Mouse (Mus musculus) kidney, embryonic 15.5 days (tissue): ENCODE data around the gene Trhde. TPM values are rescaled to one million over a fixed set of nuclear protein-coding genes. Genes with fewer than 3 reads are reported as not detected.
A peak's percentile ranks its signal among the peaks of the same experiment; 100 is the strongest.

ENCODE experiments used
- ATAC-seq: fragments of 200-750 bp; cut with Nextera tagmentation; replicated peaks from 2 replicates; pipeline ENCODE4 v1.8.0; 2017; ENCODE audit warnings: moderate TSS enrichment; ENCODE audit not compliant: low FRiP score
- H3K27ac ChIP-seq: fragments of 300-500 bp; sonication (generic); 2 replicates; pipeline ENCODE4 v1.5.1; 2015; ENCODE audit warnings: mild to moderate bottlenecking, inconsistent platforms
- H3K27me3 ChIP-seq: fragments of 300-500 bp; sonication (generic); 2 replicates; pipeline ENCODE4 v1.6.1; 2015; ENCODE audit warnings: inconsistent platforms
- H3K36me3 ChIP-seq: fragments of 300-500 bp; sonication (generic); 2 replicates; pipeline ENCODE4 v1.6.1; 2015; ENCODE audit warnings: inconsistent platforms
- H3K4me1 ChIP-seq: fragments of 300-500 bp; sonication (generic); 2 replicates; pipeline ENCODE4 v1.6.1; 2015; ENCODE audit warnings: inconsistent platforms
- H3K4me2 ChIP-seq: fragments of 300-500 bp; sonication (generic); 2 replicates; pipeline ENCODE4 v1.6.1; 2015; ENCODE audit warnings: moderate library complexity, mild to moderate bottlenecking, inconsistent platforms
- H3K4me3 ChIP-seq: fragments of 300-500 bp; sonication (generic); replicated peaks from 2 replicates; pipeline ENCODE4 v1.5.1; 2015; ENCODE audit warnings: mild to moderate bottlenecking, inconsistent platforms
- H3K9ac ChIP-seq: fragments of 300-500 bp; sonication (generic); 2 replicates; pipeline ENCODE4 v1.6.1; 2015; ENCODE audit warnings: mild to moderate bottlenecking, inconsistent platforms
- H3K9me3 ChIP-seq: fragments of 300-500 bp; sonication (generic); replicated peaks from 2 replicates; pipeline ENCODE4 v1.6.1; 2016; ENCODE audit warnings: inconsistent platforms
- WGBS: fragments of 180-500 bp; shearing (Covaris S2); methylation state at CpG from one replicate; pipeline ENCODE4 v1.1.7; 2015; ENCODE audit warnings: mixed read lengths; 5-methylcytosine and 5-hydroxymethylcytosine counted together
- polyA plus RNA-seq: library from polyadenylated mRNA; unstranded; fragments of >200 nt; fragmentation: Nextera tagmentation; extraction: Ambion mirVana; gene quantifications from 2 replicates; pipeline ENCODE4 v1.2.1, GENCODE M21; 2015

Gene Trhde
- polyA plus RNA-seq, 1 experiment from 2014 or later = 0.29 TPM

DNA sequence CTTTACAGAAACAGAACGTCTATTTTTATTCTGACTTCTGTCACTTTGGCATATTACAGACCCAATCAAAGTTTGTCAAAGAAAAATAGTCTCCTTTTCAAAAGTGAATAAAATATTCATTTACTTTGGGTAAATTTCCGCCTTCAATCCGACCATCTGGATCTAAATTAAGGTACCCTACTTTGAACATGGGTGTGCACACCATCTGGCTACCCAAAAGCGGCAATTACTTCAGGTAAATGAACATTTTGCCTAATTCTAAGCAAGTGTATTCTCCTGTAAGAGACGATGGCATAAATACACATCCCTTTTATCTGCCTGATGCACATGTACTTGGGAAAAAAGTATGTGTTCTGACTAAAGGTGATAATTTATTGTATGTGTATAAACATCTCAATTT is 5.2 kb downstream of the Trhde start:
- no peaks in the 10 kb centered on the region for H3K9me3 ChIP-seq
- peaks cover 34% of the 10 kb centered on the region for H3K27me3 ChIP-seq
- no peak overlapping the region for H3K9ac ChIP-seq
- no peak overlapping the region for H3K4me3 ChIP-seq
- no peaks in the 10 kb centered on the region for H3K36me3 ChIP-seq
- no peak overlapping the region for H3K27ac ChIP-seq
- WGBS = 85% methylated on average over 5 of the region's 5 CpGs
- ATAC-seq = no peak
- H3K4me1 ChIP-seq = peaks cover 21% of the 10 kb centered on the region
- no peak overlapping the region for H3K4me2 ChIP-seq

DNA sequence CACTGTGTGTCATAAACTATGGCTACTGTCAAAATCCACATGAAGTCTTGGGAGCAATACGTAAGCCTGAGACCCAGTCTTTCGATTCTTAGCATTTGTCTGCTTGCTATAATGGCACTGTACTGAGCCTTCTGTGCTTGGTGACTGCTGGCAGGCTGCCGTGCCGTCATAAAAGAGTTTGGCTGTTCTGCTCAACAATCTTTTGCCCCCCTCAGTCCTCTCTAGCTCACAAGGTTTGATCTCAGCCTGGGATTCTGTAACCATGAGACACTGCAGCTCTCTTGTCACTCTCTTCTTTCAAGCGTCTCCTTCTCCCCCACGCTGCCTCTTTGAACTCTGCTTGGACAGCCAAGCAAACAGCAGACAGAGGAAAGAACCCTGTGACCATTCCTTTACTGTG is 7.9 kb downstream of the Trhde start:
- no peak overlapping the region for H3K27ac ChIP-seq
- no peak overlapping the region for H3K4me2 ChIP-seq
- no peak overlapping the region for H3K9ac ChIP-seq
- no peaks in the 10 kb centered on the region for H3K9me3 ChIP-seq
- H3K27me3 ChIP-seq = peaks cover 7% of the 10 kb centered on the region
- no peak overlapping the region for H3K4me3 ChIP-seq
- no peaks in the 10 kb centered on the region for H3K36me3 ChIP-seq
- 28% methylated on average over 6 of the region's 6 CpGs for WGBS
- 0 out of 2 replicates have a peak, but pooled peaks cover 4% of the 10 kb centered on the region for H3K4me1 ChIP-seq
- peak; percentile 49; the same call in 1 of the 2 replicates for ATAC-seq

DNA sequence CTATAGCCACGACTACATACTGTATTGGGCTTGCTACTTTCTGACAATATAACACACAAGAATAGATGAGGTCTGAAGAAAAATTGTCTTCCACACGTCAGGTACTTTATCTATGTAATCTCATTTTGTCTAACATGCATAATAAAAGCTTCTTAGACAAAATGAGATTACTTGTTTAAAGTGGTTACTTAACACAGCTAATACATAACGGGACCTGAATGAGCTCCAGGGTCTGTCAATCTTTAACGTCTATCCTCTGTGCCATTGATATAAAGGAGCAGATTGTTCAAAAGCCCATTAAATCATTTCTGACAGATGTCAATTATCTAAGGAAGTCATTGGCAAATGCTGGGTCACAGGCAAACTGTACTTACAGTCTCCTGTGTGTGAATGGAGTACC is 36.2 kb downstream of the Trhde start:
- ATAC-seq = no peak

DNA sequence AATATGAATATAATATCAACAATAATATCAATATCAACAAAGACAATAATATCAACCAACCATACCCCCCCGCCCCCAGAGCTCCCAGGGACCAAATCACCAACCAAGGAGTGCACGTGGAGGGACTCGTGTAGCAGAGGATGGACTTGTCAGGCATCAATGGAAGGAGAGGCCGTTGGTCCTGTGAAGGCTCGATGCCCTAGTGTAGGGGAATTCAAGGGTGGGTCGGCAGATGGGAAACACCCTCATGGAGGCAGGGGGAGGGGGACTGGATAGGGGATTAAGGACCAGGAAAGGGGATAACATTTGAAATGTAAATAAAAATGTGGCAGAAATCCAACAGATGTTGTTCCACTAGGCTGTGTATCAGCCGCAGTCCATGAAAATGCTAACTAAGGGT is 40.0 kb downstream of the Trhde start:
- H3K36me3 ChIP-seq = no peaks in the 10 kb centered on the region
- 81% methylated on average over 7 of the region's 7 CpGs for WGBS

More for the DNA sequence above, 36.2 kb downstream of the Trhde start:
- no peak overlapping the region for H3K9ac ChIP-seq
- no peak overlapping the region for H3K27ac ChIP-seq
- no peak overlapping the region for H3K4me3 ChIP-seq
- no peaks in the 10 kb centered on the region for H3K9me3 ChIP-seq
- no peaks in the 10 kb centered on the region for H3K27me3 ChIP-seq
- H3K4me1 ChIP-seq = no peaks in the 10 kb centered on the region
- H3K4me2 ChIP-seq = no peak overlapping the region
- WGBS = 66% methylated on average over 4 of the region's 4 CpGs
- H3K36me3 ChIP-seq = no peaks in the 10 kb centered on the region

DNA sequence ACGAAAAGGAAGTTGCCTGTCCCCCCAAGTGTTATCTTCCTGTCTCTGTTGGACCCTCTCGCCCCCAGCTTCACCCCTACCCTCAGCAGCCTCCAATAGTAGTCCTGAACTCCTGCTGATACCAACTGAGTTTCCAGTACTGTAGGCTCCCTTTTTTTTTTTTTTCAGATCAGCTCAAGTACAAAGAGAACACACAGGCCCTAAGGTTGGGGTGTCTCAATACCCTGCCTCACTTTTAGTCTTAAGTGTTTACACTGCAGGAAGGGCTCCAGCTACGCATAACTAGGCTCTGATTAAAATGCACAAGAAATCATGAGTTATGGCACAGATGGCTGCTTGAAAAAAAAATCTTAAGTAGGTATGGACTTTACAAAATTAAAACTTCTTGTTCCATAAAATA is 42.9 kb downstream of the Trhde start:
- Histone ChIP-seq H3K9me3 (no peaks in the 10 kb centered on the region), H3K27ac (no peak overlapping the region), H3K27me3 (no peaks in the 10 kb centered on the region), H3K4me3 (no peak overlapping the region), H3K4me1 (no peaks in the 10 kb centered on the region), H3K4me2 (no peak overlapping the region), H3K9ac (no peak overlapping the region), H3K36me3 (no peaks in the 10 kb centered on the region)
- ATAC-seq = no peak
- 56% methylated on average over 3 of the region's 3 CpGs for whole genome bisulfite sequencing

More for the DNA sequence above, 40.0 kb downstream of the Trhde start:
- Histone ChIP-seq H3K4me1 (no peaks in the 10 kb centered on the region), H3K4me2 (no peak overlapping the region), H3K9ac (no peak overlapping the region), H3K4me3 (no peak overlapping the region), H3K9me3 (no peaks in the 10 kb centered on the region), H3K27me3 (no peaks in the 10 kb centered on the region), H3K27ac (no peak overlapping the region)
- no peak for ATAC-seq

DNA sequence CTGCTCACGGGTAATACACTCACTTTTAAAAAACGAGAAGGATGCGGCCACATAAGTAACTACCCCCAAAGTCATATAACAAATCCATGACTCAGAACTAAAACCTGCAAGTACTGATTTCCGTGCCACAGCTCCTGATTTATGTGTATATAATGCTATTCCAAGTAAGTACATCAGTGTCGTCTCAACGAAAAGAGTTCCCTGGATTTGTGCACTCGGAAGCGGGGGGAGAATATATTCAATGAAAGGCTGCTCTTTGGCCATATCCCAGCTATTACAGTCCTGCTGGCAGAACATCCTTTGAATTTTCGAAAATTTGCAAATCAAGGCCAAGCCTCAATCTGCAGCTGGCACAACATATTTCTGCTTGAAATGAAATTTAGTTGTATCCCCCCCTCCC is 43.5 kb downstream of the Trhde start:
- Histone ChIP-seq H3K4me1 (no peaks in the 10 kb centered on the region), H3K27ac (no peak overlapping the region), H3K4me2 (no peak overlapping the region), H3K36me3 (no peaks in the 10 kb centered on the region), H3K9ac (no peak overlapping the region), H3K9me3 (no peaks in the 10 kb centered on the region), H3K27me3 (no peaks in the 10 kb centered on the region), H3K4me3 (no peak overlapping the region)
- no peak for ATAC-seq
- 74% methylated on average over 9 of the region's 9 CpGs for WGBS

DNA sequence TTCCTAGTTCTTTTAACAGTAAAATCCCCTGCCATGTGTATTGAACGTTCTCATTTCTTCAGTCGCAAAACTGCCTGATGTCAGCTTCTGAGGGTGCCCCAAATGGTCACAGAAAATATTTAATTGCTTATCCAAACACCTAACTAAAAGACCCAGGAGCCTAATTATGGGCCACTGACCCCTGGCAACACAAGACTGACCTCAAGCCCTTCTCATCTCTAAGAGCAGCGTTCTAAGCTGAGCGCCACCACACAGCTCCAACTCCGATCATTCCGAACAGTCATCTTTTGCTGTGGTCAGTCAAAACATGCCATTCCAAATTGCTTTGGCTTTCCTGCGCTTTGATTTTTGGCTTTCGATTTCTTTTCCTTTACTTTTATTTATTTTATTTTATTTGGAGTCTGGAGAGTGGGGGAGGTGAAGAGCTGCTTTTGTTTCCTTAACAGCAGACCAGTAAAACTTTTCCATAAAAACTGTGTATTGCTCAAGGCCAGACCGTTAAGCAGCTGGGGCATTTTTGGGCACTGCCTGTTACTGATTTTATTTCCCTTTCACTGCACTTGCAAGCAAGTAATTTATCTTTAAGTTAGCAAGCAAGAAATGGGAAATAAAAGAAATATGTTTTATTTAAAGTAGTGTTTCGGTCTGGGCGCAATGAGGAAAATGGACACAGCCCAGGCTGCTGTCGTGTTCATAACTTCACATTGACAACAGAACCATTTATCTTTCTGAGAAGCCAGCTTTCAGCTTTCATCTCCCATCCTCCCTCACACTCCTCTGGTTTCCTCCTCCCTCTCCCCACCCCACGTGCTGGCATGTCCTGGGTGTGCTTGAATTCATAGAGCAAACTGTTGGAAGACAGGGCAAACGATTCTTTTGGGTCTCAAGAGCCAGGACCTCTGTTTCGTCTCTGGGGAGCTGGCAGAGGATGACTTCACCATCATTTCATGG is 59.1 kb downstream of the Trhde start:
- no peaks in the 10 kb centered on the region for H3K36me3 ChIP-seq
- no peaks in the 10 kb centered on the region for H3K9me3 ChIP-seq
- H3K27me3 ChIP-seq = no peaks in the 10 kb centered on the region
- H3K4me3 ChIP-seq = no peak overlapping the region
- no peak overlapping the region for H3K27ac ChIP-seq
- 44% methylated on average over 15 of the region's 15 CpGs for WGBS
- ATAC-seq = no peak
- H3K4me1 ChIP-seq = 0 out of 2 replicates have a peak, but pooled peaks cover 3% of the 10 kb centered on the region
- H3K4me2 ChIP-seq = no peak overlapping the region; the same call in 1 of the 2 replicates
- H3K9ac ChIP-seq = no peak overlapping the region

DNA sequence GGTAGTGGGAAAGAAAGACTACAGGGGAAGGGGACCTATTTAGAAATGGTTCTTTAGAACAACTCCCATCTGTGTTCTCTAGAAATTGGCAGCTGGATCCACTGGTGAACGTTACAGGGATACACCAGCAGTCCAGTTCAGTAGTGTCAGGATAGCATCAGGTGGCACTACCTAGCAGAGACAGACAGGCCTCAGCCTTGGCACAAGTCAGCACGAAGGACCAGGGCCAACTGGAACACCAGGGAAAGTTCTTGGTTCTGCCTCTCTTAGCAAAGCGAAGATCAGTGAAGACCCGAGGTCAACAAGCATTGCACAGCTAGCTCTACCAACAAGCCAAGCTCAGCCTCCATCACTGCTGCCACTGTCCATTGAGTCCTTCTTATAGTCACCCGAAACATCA is 62.2 kb downstream of the Trhde start:
- Histone ChIP-seq H3K9ac (no peak overlapping the region), H3K27me3 (no peaks in the 10 kb centered on the region), H3K27ac (no peak overlapping the region), H3K4me3 (no peak overlapping the region), H3K9me3 (no peaks in the 10 kb centered on the region), H3K36me3 (no peaks in the 10 kb centered on the region), H3K4me1 (0 out of 2 replicates have a peak, but pooled peaks cover 3% of the 10 kb centered on the region), H3K4me2 (no peak overlapping the region)
- ATAC-seq = no peak
- WGBS = 89% methylated on average over 5 of the region's 5 CpGs

DNA sequence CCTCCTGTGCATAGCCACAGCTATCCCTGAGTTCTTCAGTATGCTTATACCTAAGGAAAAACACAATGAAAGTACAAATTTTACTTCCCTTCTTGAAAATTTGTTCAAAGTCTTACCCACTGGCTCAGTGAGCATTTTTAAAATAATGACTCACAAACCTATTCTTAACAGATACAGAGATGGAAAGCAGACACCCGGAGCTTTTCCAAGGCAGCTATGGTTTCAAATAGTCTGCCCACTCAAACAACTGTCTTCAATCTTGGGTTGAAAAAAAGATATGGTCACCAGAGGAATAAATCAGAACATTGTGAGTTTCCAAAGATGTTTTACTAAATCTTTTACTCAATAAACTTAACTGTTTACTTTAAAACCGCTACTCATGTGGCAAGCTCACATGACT is 64.5 kb downstream of the Trhde start:
- Histone ChIP-seq H3K36me3 (no peaks in the 10 kb centered on the region), H3K4me3 (no peak overlapping the region), H3K9ac (no peak overlapping the region), H3K27me3 (no peaks in the 10 kb centered on the region), H3K4me2 (no peak overlapping the region), H3K27ac (no peak overlapping the region), H3K9me3 (no peaks in the 10 kb centered on the region), H3K4me1 (no peaks in the 10 kb centered on the region)
- no peak for ATAC-seq
- 82% methylated on average over 2 of the region's 2 CpGs for WGBS

DNA sequence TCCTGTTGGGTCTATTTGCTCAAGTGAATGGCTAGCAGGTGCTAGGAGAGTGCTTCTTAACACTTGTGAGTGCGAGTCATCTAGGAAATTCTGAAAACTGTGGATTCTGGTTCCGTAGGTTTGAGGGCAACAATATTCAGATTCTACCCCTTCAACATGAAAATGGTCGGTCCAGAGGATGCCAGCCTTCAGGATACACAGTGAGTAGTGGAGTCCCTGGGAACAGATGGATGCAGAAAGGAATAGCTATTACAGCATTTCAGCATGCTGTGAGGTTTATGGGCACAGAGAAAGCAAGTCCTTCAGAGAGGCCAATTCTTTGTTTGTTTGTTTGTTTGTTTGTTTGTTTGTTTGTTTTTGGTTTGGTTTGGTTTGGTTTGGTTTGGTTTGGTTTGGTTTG is 65.7 kb downstream of the Trhde start:
- H3K4me2 ChIP-seq = no peak overlapping the region
- no peak overlapping the region for H3K4me3 ChIP-seq
- H3K27me3 ChIP-seq = no peaks in the 10 kb centered on the region
- WGBS = 87% methylated on average over 3 of the region's 3 CpGs
- no peak overlapping the region for H3K27ac ChIP-seq
- no peaks in the 10 kb centered on the region for H3K9me3 ChIP-seq
- no peak for ATAC-seq
- H3K9ac ChIP-seq = no peak overlapping the region
- no peaks in the 10 kb centered on the region for H3K4me1 ChIP-seq
- no peaks in the 10 kb centered on the region for H3K36me3 ChIP-seq

DNA sequence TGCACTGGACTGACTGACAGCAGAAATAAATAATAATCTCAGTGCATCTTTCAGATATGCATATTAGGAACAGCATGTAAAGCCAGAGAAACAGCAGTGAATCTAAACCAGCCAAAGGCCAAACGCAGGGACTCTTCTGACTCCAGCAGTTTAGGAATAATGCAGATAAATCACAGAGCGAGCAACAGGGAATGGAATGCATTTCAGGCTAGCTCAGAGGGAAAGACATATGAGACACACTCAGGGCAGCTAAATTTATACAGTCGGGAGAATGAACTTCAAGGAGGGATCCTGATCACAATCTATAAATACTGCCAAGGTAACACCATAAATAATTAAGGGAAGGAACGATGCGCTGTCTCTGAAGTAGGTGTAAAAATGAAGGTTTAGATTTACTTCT is 66.4 kb downstream of the Trhde start:
- no peak overlapping the region for H3K9ac ChIP-seq
- no peak overlapping the region for H3K27ac ChIP-seq
- no peak overlapping the region for H3K4me3 ChIP-seq
- no peaks in the 10 kb centered on the region for H3K36me3 ChIP-seq
- no peak for ATAC-seq
- WGBS = 11% methylated on average over 5 of the region's 5 CpGs
- H3K9me3 ChIP-seq = no peaks in the 10 kb centered on the region
- no peaks in the 10 kb centered on the region for H3K27me3 ChIP-seq
- no peaks in the 10 kb centered on the region for H3K4me1 ChIP-seq
- no peak overlapping the region for H3K4me2 ChIP-seq

DNA sequence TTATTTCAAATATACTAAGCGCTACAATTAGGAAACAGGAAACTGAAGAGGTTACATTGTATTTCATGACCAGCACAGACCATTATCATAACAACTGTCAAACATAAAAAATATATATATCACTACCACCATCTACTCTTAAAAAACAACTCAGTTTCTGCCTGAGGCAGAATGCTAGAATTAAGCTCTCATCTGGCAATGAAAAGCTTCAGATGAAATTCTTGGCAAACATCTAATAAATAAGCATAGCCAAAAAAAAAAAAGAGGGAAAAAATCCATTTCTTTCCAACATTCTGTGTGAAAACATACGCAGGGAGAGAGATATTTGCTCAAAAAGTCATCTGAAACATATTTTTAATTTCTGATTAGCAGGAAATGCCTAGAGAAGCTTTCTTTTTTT is 67.0 kb downstream of the Trhde start:
- no peaks in the 10 kb centered on the region for H3K27me3 ChIP-seq
- H3K4me3 ChIP-seq = no peak overlapping the region
- H3K4me1 ChIP-seq = no peaks in the 10 kb centered on the region
- no peak overlapping the region for H3K9ac ChIP-seq
- H3K4me2 ChIP-seq = no peak overlapping the region
- H3K36me3 ChIP-seq = no peaks in the 10 kb centered on the region
- ATAC-seq = no peak
- 78% methylated on average over 2 of the region's 2 CpGs for WGBS
- no peaks in the 10 kb centered on the region for H3K9me3 ChIP-seq
- H3K27ac ChIP-seq = no peak overlapping the region
